Mouse (Mus musculus) hindbrain, embryonic 14.5 days (tissue): ENCODE data around the gene Fgfr2. TPM values are rescaled to one million over a fixed set of nuclear protein-coding genes. Genes with fewer than 3 reads are reported as not detected.
A peak's percentile ranks its signal among the peaks of the same experiment; 100 is the strongest.

ENCODE experiments used
- ATAC-seq: fragments of 200-750 bp; cut with Nextera tagmentation; 2 replicates; pipeline ENCODE4 v1.8.0; 2017; ENCODE audit warnings: moderate number of reproducible peaks, mild to moderate bottlenecking, moderate TSS enrichment, moderate library complexity; ENCODE audit not compliant: low FRiP score
- DNase-seq: peaks from one replicate; pipeline ENCODE4 v3.0.0-alpha.2; 2015; ENCODE audit warnings: low spot score
- H3K27ac ChIP-seq: fragments of 300-500 bp; sonication (generic); 2 replicates; pipeline ENCODE4 v1.5.1; 2014; ENCODE audit warnings: mild to moderate bottlenecking, moderate library complexity
- H3K27me3 ChIP-seq: fragments of 300-500 bp; sonication (generic); 2 replicates; pipeline ENCODE4 v1.6.1; 2014; ENCODE audit warnings: mild to moderate bottlenecking, low read length, mixed read lengths; ENCODE audit not compliant: control insufficient read depth, insufficient read depth
- H3K36me3 ChIP-seq: fragments of 300-500 bp; sonication (generic); replicated peaks from 2 replicates; pipeline ENCODE4 v1.6.1; 2014; ENCODE audit not compliant: control insufficient read depth, insufficient read depth
- H3K4me1 ChIP-seq: fragments of 300-500 bp; sonication (generic); replicated peaks from 2 replicates; pipeline ENCODE4 v1.6.1; 2014; ENCODE audit warnings: antibody characterized with exemption, low read length, mixed read lengths; ENCODE audit not compliant: control insufficient read depth, insufficient read depth
- H3K4me2 ChIP-seq: fragments of 300-500 bp; sonication (generic); replicated peaks from 2 replicates; pipeline ENCODE4 v1.6.1; 2014; ENCODE audit warnings: mild to moderate bottlenecking, moderate library complexity
- H3K4me3 ChIP-seq: fragments of 300-500 bp; sonication (generic); replicated peaks from 2 replicates; pipeline ENCODE4 v1.5.1; 2014; ENCODE audit warnings: mild to moderate bottlenecking, low read length
- H3K9ac ChIP-seq: fragments of 300-500 bp; sonication (generic); 2 replicates; pipeline ENCODE4 v1.6.1; 2014
- H3K9me3 ChIP-seq: fragments of 300-500 bp; sonication (generic); 2 replicates; pipeline ENCODE4 v1.6.1; 2016; ENCODE audit warnings: low read length; ENCODE audit not compliant: control insufficient read depth
- WGBS: fragments of 180-500 bp; shearing (Covaris S2); extraction: QIAGEN DNeasy Blood & Tissue Kit; methylation state at CpG from one replicate; pipeline ENCODE4 v1.1.7; 2014; 5-methylcytosine and 5-hydroxymethylcytosine counted together
- polyA plus RNA-seq: library from polyadenylated mRNA; unstranded; fragments of >200 nt; fragmentation: Nextera tagmentation; extraction: Ambion mirVana; gene quantifications from 2 replicates; pipeline ENCODE4 v1.2.1, GENCODE M21; 2014

Fgfr2 gene
- polyA plus RNA-seq, 1 experiment from 2014 or later = 43.5 TPM

DNA sequence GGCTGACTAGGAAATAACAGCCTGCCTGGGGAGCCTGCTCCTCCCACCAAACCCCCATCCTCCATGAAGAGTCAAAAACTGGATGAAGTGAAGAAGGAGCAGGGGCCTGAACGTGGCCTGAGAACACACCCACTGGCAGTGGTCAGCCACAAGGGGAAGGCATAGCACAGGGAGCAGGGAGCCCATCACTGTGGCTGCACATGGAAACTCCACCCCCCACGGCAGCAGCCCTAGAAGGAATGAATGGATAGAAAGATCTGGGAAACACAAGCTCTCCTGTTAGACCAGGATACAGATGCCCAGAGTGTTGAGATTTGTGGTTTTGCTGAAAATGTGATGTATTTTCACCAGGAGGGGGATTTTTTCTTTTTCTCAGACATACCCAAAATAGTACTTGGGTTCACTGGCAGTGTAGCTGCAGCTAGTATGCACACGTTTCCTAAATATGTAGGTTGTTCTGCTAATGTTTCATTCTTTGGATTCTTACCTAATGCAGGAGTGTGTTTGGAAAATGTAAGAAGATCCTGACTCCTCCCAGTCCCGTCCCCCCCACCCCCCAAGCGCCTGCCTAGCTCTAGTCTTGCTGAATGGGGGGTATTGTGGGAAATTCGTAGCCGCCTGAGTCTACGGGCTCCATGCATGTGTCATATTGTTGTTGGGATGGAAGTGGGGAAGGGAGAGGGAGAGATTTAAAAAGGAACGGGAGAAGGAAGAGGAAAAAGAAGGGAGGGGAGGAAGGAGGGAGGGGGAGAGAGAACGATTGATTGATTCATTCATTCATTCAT is 749.4 kb downstream of the Fgfr2 start:
- H3K27ac ChIP-seq = peak overlapping the region; percentile 80
- no peak for ATAC-seq

GRCm38 (mm10) chr7:132372752-132373513 is 750.2 kb downstream of the Fgfr2 start:
- DNase-seq = peak; percentile 52
- Histone ChIP-seq H3K27ac (peak overlapping the region; percentile 80), H3K9me3 (no peaks in the 10 kb centered on the region), H3K4me3 (no peak overlapping the region), H3K36me3 (no peaks in the 10 kb centered on the region), H3K9ac (no peak overlapping the region; the same call in 1 of the 2 replicates), H3K4me2 (peak overlapping the region; percentile 19; the same call in 1 of the 2 replicates), H3K4me1 (peaks cover 15% of the 10 kb centered on the region), H3K27me3 (no peaks in the 10 kb centered on the region)
- 13% methylated on average over 17 of the region's 17 CpGs for WGBS
- ATAC-seq = no peak

More for the DNA sequence above, 749.4 kb downstream of the Fgfr2 start:
- H3K27me3 ChIP-seq = no peaks in the 10 kb centered on the region
- no peaks in the 10 kb centered on the region for H3K9me3 ChIP-seq
- H3K9ac ChIP-seq = no peak overlapping the region
- no peak overlapping the region for H3K4me2 ChIP-seq
- no peak for DNase-seq
- H3K36me3 ChIP-seq = no peaks in the 10 kb centered on the region
- H3K4me1 ChIP-seq = peaks cover 15% of the 10 kb centered on the region
- 62% methylated on average over 10 of the region's 10 CpGs for WGBS
- H3K4me3 ChIP-seq = no peak overlapping the region

DNA sequence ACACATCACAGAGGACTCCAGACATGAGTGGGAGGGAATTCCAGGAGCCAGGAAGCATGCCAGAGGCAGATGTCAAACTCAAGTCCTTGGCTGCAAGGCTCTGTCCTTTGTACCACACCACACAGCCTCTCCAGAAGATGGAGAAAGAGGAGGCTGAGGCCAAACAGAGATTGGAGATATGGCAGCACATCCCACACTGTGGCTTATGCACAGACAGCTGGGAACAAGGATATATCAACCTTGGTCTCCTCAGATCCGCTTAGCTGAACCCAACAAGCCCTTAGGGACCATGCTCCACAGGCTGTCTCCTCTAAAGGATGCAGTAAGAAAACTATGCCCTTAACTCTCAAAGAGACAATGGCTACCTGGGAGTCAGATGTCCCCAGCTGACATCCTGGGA is 751.3 kb downstream of the Fgfr2 start:
- peak overlapping the region; percentile 11; the same call in 1 of the 2 replicates for H3K27ac ChIP-seq
- ATAC-seq (no peak), DNase-seq (no peak)
- H3K4me1 ChIP-seq = peaks cover 15% of the 10 kb centered on the region
- no peak overlapping the region for H3K9ac ChIP-seq
- H3K4me2 ChIP-seq = no peak overlapping the region
- no peaks in the 10 kb centered on the region for H3K27me3 ChIP-seq
- no peaks in the 10 kb centered on the region for H3K36me3 ChIP-seq
- no peak overlapping the region for H3K4me3 ChIP-seq
- WGBS = 64% methylated on average over 1 of the region's 1 CpGs
- no peaks in the 10 kb centered on the region for H3K9me3 ChIP-seq

- H3K4me2 ChIP-seq = no peak overlapping the region
- ATAC-seq (no peak), DNase-seq (no peak)
- WGBS = 88% methylated on average over 2 of the region's 2 CpGs
- no peaks in the 10 kb centered on the region for H3K36me3 ChIP-seq
- H3K27ac ChIP-seq = no peak overlapping the region
- H3K4me3 ChIP-seq = no peak overlapping the region
- H3K4me1 ChIP-seq = peaks cover 15% of the 10 kb centered on the region
- H3K27me3 ChIP-seq = no peaks in the 10 kb centered on the region
- H3K9me3 ChIP-seq = no peaks in the 10 kb centered on the region
- no peak overlapping the region for H3K9ac ChIP-seq
These were observed 753.4 kb downstream of the Fgfr2 start for GRCm38 (mm10) chr7:132369784-132370183.

- Histone ChIP-seq H3K9me3 (no peaks in the 10 kb centered on the region), H3K4me3 (no peak overlapping the region), H3K4me2 (no peak overlapping the region), H3K36me3 (no peaks in the 10 kb centered on the region), H3K27me3 (no peaks in the 10 kb centered on the region), H3K9ac (no peak overlapping the region), H3K4me1 (peaks cover 13% of the 10 kb centered on the region), H3K27ac (no peak overlapping the region)
- DNase-seq (no peak), ATAC-seq (no peak)
- 78% methylated on average over 6 of the region's 6 CpGs for WGBS
These were observed 754.3 kb downstream of the Fgfr2 start for GRCm38 (mm10) chr7:132368859-132369258.

GRCm38 (mm10) chr7:132367344-132367743 is 755.8 kb downstream of the Fgfr2 start:
- Histone ChIP-seq H3K36me3 (no peaks in the 10 kb centered on the region), H3K4me3 (no peak overlapping the region), H3K4me1 (peaks cover 6% of the 10 kb centered on the region; the same call in 1 of the 2 replicates), H3K4me2 (no peak overlapping the region), H3K27me3 (no peaks in the 10 kb centered on the region), H3K9me3 (no peaks in the 10 kb centered on the region), H3K9ac (no peak overlapping the region), H3K27ac (no peak overlapping the region)
- ATAC-seq = no peak
- DNase-seq = no peak
- 86% methylated on average over 3 of the region's 3 CpGs for WGBS

DNA sequence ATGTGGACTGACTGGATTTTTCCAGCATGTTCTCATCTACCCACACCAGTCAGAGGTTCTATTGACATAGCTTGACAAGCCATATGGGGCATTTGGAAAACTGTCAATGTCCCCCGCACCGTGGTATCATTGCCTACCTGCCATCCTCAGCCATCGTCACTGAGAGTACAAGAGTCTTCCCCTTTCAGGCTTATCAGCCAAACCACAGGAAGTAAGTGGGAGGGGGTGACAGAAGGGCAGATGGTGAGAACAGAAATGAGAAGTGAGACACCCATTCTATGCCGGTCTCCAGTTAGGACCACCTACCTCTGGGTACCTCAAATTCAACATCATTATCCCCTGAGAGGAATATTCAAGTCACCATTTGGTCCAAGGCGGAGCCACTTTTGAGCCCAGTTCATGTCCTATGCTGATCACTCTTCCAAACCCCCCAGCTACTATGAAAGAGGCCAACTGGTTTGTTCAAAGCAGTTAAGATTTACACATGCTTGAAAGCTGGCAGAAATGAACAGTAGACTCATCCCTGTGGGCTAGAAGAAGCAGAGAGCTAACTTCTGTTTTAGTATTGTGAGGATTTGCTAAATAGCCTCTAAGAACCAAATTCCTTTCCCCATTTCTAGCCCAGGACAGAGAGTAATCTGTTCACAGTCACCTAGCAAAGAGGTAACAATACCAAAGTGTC is 757.3 kb downstream of the Fgfr2 start:
- no peak overlapping the region for H3K9ac ChIP-seq
- H3K4me1 ChIP-seq = peaks cover 6% of the 10 kb centered on the region; the same call in 1 of the 2 replicates
- no peaks in the 10 kb centered on the region for H3K9me3 ChIP-seq
- no peak overlapping the region for H3K4me3 ChIP-seq
- no peak for ATAC-seq
- H3K36me3 ChIP-seq = no peaks in the 10 kb centered on the region
- no peak for DNase-seq
- H3K27me3 ChIP-seq = no peaks in the 10 kb centered on the region
- WGBS = 90% methylated on average over 5 of the region's 5 CpGs
- H3K27ac ChIP-seq = no peak overlapping the region
- H3K4me2 ChIP-seq = no peak overlapping the region

DNA sequence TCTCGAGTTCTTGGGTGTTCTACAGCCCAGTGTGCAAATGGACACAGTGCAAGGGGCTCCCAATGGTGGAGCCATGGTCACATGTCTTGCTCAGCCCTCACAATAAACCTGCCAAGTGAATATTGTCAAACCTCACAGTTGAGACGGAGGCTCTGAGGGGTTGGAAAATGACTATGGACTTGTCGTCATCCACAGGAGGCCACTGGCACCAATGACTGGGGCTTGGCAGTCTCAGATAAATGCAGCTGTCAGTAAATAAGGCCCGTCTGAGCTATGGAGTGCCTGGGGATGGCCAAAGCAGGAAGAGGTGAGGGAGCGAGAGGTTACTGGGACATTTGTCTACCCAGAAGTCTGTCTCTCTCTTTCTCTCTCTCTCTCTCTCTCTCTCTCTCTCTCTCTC is 758.0 kb downstream of the Fgfr2 start:
- ATAC-seq = no peak
- Histone ChIP-seq H3K4me3 (no peak overlapping the region), H3K27me3 (no peaks in the 10 kb centered on the region), H3K27ac (no peak overlapping the region), H3K36me3 (no peaks in the 10 kb centered on the region), H3K9me3 (no peaks in the 10 kb centered on the region), H3K4me1 (peaks cover 6% of the 10 kb centered on the region; the same call in 1 of the 2 replicates), H3K9ac (no peak overlapping the region), H3K4me2 (no peak overlapping the region)
- 81% methylated on average over 5 of the region's 5 CpGs for WGBS
- no peak for DNase-seq

DNA sequence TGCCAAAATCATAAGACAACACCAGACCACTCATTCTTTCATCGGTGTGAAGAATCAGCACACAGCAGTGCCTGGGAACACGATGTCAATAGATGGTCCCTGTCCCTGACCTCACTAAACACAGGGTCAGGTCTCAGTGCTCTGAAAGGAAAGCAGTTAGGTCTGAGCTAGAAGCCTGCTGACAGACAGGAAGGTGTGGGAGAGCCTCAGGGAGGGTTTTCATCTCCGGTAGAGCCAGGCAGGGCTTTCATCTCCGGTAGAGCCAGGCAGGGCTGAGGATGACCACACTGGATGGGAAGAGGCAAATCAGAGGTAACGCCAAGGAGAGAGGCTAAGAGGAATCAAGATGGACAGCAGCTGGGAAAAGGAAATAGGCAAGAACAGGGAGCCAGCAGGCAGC is 758.6 kb downstream of the Fgfr2 start:
- no peak overlapping the region for H3K27ac ChIP-seq
- H3K4me2 ChIP-seq = no peak overlapping the region
- H3K4me1 ChIP-seq = peaks cover 6% of the 10 kb centered on the region; the same call in 1 of the 2 replicates
- no peaks in the 10 kb centered on the region for H3K9me3 ChIP-seq
- 76% methylated on average over 5 of the region's 5 CpGs for WGBS
- no peak overlapping the region for H3K9ac ChIP-seq
- ATAC-seq = no peak
- H3K36me3 ChIP-seq = no peaks in the 10 kb centered on the region
- no peak overlapping the region for H3K4me3 ChIP-seq
- no peaks in the 10 kb centered on the region for H3K27me3 ChIP-seq
- DNase-seq = no peak
